Mouse (Mus musculus): ENCODE data around the gene Utp20.
A peak's percentile ranks its signal among the peaks of the same experiment; 100 is the strongest.
"Not testable (repeated sequence)": the region's sequence is repeated elsewhere in the genome, so short reads cannot be mapped to it uniquely, and the experiment has no call there.

Utp20 gene

DNA sequence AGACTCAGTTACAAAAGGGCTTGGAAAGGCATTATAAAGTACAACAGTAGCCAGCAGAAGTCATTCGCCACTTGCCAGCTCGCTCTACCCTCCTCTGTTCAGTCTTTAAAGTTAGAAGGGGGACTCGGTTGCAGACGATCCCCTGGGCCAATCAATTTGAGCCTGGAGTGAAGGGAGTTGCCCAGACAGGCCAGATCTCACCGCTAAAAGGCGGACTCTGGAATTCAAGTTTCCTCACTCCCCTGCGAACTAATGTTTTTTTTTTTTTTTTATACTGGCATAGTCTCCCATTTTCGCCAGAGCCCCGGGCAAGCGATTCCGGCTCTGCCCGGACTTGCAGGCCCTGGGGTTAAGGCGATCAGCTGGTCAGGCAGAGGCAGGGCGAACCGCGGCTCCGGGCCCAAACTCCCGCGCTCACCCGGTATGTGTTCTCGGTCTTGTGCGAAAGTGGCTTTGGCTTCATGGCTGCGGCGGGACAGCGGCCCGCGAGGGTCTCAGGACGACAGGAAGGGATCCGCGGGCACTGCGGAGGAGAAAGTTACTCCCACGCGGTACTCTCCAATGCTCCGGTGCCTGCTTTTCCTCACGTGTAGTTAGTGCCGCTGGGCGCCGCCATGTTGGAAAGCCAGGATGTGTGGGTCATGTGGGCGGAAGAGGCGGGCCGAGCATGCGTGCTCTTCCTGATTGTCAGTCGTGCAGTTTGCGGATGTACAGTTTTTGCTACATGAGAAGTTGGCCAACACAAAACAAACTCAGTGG lies at the start of gene Utp20:
Gene Utp20 (minus strand): TSS at position 617 of the 759 bp plus-strand sequence.
- no peak for DNase-seq (ENCODE audit: extremely low read depth, low read depth, low spot score)

DNA sequence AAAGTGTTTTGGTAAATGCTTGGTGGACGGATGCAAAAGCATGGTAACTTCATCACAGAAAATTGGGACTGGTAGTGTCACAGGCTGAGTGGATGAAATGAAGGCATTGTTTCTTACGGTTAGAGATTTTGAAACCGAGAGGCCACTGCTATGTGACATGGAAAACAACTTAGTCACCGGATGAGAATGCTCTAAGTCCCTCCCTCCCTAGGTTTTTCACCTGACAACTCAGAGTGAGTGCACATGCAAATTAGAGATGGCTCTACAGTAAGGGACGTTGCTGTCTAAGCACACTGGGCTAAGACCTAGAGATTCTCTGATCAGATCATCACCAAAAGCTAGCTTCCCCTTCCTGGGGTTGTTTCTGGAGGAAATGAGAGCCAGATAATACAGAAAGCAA lies 48.3 kb upstream of the Utp20 start:
- DNase-seq (ENCODE audit: extremely low read depth, low read depth, low spot score): no peak

GRCm38 (mm10) chr10:88866017-88866416 lies 39.4 kb upstream of the Utp20 start:
- DNase-seq (ENCODE audit: extremely low read depth, low read depth, low spot score): no peak

DNA sequence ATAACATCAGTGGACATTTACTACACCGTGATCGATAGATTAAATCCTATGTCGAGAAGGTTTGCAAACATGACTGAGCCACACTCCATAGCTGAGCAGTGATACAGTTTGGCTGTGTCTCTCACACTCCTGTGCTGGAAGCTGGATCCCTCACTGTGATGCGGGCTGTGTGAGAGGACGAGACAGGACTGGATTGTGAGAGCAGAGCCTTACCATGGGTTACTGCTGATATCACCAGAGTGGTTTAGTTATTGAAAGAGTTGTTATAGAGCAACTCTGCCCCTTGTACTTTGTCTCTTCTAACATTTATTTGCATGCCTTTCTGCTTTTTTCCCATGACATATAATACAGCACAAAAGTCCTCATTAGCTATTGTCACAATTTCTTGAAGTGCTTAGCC lies 35.7 kb upstream of the Utp20 start:
- DNase-seq (ENCODE audit: extremely low read depth, low read depth, low spot score): no peak

GRCm38 (mm10) chr10:88861416-88861815 lies 34.8 kb upstream of the Utp20 start:
- no peak for DNase-seq (ENCODE audit: extremely low read depth, low read depth, low spot score)

DNA sequence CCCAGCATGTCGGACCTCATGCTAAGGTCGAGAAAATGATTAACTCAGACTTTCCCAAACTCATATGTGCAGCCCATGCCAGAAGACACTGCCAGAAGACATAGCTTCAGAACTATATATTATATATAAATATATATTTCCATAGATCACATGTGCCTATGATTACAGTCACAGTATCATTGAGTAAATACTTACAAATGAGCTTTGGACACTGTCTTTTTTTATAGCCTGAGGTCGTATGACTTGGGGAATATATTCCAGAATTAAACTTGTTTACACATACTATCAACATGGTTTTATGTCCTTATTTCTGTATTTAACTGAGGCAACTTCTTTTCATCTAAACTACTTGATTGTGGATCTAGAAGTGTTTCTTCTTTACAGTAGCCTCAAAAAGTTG lies 34.3 kb upstream of the Utp20 start:
- no peak for DNase-seq (ENCODE audit: extremely low read depth, low read depth, low spot score)

GRCm38 (mm10) chr10:88853326-88853725 lies 26.7 kb upstream of the Utp20 start:
- no peak for DNase-seq (ENCODE audit: extremely low read depth, low read depth, low spot score)

GRCm38 (mm10) chr10:88849976-88850375 lies 23.4 kb upstream of the Utp20 start:
- DNase-seq (ENCODE audit: extremely low read depth, low read depth, low spot score): no peak

DNA sequence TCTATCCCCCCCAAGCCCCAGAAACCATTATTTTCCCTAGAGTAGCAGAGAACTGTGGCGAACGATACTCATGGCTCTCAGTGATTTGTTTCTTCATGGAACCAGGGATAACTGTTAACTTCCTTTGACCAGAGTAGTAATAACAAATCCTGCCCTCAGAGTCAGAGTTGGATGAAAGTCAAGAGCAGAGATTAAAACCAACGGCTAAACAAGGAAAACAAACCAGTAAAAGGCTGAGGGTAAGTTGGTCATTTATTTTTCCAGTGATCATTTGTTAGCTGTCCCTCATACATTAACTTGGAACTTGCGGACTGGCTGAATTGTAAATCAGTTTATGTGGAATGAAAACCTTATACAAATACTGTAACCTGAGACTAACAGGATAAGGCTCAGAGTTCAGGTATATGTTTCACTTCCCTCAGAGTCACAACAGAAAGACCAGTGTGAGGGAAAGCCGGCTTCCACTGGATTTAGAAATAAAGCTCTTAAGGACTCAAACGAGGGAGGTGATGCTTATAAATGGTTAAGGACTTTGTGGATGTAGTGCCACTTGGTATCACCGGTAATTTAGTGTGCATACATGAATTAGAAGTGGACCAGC lies 22.4 kb upstream of the Utp20 start:
- no peak for DNase-seq (ENCODE audit: extremely low read depth, low read depth, low spot score)

DNA sequence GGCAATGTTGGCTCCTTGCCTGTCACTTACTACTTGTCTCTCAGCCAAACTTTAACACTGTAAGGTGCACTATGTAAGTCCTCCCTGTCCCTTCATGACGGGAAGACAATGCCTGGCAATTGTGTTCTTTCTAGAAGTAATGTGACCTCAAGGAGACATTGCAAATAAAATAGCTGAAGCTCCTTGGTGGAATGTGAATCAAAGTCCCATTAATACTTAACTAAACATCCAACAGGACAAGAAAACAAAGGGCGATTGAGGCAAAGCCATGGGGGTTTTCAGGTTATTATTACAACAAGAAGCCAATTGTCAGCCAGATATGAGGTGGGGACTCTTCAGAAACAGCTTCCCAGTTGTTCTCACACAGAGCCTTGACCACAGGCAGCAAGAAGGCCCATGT lies 7.6 kb upstream of the Utp20 start:
- DNase-seq (ENCODE audit: extremely low read depth, low read depth, low spot score): no peak

- peak; percentile 96 for DNase-seq (ENCODE audit: extremely low read depth, low read depth, low spot score)
Measured at GRCm38 (mm10) chr10:88828361-88828760, 1.8 kb upstream of the Utp20 start.

DNA sequence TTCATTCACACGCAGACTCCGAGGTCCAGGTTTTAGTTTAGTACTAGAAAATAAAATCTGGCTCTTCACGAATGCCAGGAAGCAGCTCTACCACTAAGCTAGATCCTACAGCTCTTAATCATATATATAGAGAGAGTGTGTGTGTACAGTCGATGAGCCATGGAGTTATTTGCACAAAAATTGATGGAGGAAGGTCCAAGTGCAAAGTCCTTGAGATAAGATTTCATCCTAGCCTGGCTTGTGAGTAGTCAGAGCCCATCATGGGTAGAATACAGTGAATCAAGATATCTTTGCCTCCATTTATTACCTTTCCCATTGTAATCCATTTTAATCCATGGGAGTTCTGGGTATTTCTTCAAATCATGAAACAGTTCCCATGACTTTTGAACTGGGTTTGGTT lies 992 bp upstream of the Utp20 start:
- no peak for DNase-seq (ENCODE audit: extremely low read depth, low read depth, low spot score)

DNA sequence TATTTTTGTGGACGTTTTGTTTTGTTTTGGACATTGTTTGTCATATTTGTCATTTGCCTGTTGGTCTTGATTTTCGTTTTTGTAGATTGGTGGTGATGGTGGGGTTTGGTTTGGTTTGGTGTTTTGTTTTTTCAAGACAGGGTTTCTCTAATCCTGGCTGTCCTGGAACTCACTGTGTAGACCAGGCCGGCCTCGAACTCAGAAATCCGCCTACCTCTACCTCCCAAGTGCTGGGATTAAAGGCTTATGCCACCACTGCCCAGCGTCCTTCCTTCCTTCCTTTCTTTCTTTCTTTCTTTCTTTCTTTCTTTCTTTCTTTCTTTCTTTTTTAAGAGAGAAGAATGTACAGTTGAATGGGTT lies 323 bp upstream of the Utp20 start:
- DNase-seq (ENCODE audit: extremely low read depth, low read depth, low spot score): not testable (repeated sequence)

DNA sequence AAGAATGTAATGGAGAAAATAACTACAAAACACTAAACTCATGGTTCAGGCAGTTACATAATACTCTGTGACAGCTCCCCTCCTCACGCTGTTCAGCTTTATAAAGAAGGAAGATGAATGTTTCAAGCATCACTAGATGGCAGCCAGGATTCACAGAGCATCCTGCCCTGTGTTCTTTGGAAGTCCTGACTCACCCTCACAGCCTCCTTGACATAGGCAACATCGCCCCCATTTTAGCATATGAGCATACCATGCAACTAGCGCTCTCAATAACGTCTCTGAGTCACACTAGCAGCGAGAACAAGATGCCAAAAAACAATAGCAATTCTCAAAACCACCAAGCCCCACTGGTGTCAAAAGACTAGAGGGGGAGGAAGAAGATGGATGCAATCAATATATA lies 9.3 kb downstream of the Utp20 start:
- DNase-seq (ENCODE audit: extremely low read depth, low read depth, low spot score): no peak

- DNase-seq (ENCODE audit: extremely low read depth, low read depth, low spot score): no peak
Measured at GRCm38 (mm10) chr10:88815256-88815655, 11.3 kb downstream of the Utp20 start.

- DNase-seq (ENCODE audit: extremely low read depth, low read depth, low spot score): no peak
Measured at GRCm38 (mm10) chr10:88811704-88812103, 14.9 kb downstream of the Utp20 start.

- no peak for DNase-seq (ENCODE audit: extremely low read depth, low read depth, low spot score)
Measured at GRCm38 (mm10) chr10:88802236-88802635, 24.4 kb downstream of the Utp20 start.

DNA sequence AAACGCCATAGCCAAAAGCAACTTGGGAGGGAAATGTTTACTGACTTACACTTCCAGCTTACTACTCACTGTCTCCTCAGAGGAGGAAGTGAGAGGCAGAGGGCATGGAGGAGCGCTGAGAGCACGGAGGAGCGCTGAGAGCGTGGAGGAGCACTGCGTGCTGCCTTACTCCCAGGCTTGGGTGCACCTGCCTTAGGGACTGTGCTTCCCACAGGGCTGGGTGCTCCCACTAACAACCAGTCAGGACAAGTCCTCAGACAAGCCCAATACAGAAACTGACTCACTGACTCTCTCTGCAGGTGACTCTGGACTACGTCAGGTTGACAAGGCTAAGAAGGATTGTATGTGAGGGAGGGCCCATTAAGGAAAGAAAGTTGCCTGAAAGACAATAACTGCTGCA lies 27.2 kb downstream of the Utp20 start:
- DNase-seq (ENCODE audit: extremely low read depth, low read depth, low spot score): no peak

GRCm38 (mm10) chr10:88797452-88797851 lies 29.2 kb downstream of the Utp20 start:
- no peak for DNase-seq (ENCODE audit: extremely low read depth, low read depth, low spot score)

DNA sequence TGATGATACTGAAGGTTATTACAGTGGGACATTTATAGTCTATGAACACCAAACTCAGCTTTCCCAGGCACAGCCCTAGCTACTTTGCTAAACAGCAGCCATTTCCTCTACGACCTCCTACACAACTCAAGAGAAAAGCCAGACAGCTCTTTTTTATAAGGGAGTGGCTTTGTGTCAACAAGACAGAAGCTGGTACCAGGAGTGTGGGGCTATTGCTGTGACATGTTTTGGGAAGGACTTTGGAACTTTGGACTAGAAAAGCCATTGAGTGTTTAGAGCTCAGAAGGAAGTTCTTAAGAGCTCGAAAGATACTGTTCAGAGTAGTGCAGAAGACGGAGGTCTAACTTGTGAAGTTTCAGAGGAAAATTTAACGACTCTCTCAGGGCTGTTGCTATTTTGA lies 29.7 kb downstream of the Utp20 start:
- no peak for DNase-seq (ENCODE audit: extremely low read depth, low read depth, low spot score)

GRCm38 (mm10) chr10:88795226-88795625 lies 31.4 kb downstream of the Utp20 start:
- DNase-seq (ENCODE audit: extremely low read depth, low read depth, low spot score): no peak

DNA sequence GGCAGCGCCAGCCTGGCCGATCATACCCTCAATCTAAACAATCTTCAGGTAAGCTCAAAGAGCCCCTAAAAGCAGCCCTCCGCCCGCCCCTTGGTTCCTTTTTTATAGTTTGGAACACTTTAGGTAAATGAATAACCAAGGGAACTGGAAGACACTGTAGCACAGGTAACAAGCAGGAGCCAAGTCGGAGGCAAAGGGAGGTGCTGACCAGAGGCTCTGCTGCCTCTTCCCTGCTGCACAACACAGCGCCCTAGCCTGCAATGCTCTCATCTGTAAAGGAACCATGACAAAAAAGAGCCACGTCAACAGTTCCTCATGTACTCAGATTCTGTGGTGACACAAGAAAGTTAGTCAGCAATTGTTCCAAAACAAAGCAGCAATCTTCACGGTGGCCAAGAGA lies 32.0 kb downstream of the Utp20 start:
- no peak for DNase-seq (ENCODE audit: extremely low read depth, low read depth, low spot score)

- no peak for DNase-seq (ENCODE audit: extremely low read depth, low read depth, low spot score)
Measured at GRCm38 (mm10) chr10:88793671-88794070, 32.9 kb downstream of the Utp20 start.
